Mouse (Mus musculus): ENCODE data around the gene Baz2a. TPM values are rescaled to one million over a fixed set of nuclear protein-coding genes. Genes with fewer than 3 reads are reported as not detected.
"Not testable (repeated sequence)": the region's sequence is repeated elsewhere in the genome, so short reads cannot be mapped to it uniquely, and the experiment has no call there.

The Baz2a gene
- total RNA-seq (2021), result 10 to 100 TPM; 32.0 to 35.1 TPM
- long read RNA-seq, partial matches to known transcripts, result 5 of 5 reads
- long read RNA-seq, other reads (novel, unspliced or antisense), result 0 of 5 reads

GRCm38 (mm10) chr10:128091564-128092505 is at the start of gene Baz2a:
Baz2a (plus strand) TSS chr10:128091577.
- DNase-seq (ENCODE audit: low spot score in 2 of 2), result peak in 1 of 2 experiments; percentile 23

- DNase-seq (ENCODE audit: low spot score in 2 of 2), result no peak
These were observed 49.7 kb upstream of the Baz2a start for GRCm38 (mm10) chr10:128041636-128042035.

GRCm38 (mm10) chr10:128042466-128042865 is 48.9 kb upstream of the Baz2a start:
- DNase-seq (ENCODE audit: low spot score in 2 of 2), result no peak

- DNase-seq (ENCODE audit: low spot score in 2 of 2), result no peak
These were observed 48.1 kb upstream of the Baz2a start for GRCm38 (mm10) chr10:128043041-128043835.

- no peak for DNase-seq (ENCODE audit: low spot score in 2 of 2)
These were observed 43.2 kb upstream of the Baz2a start for GRCm38 (mm10) chr10:128048157-128048556.

GRCm38 (mm10) chr10:128049741-128050140 is 41.6 kb upstream of the Baz2a start:
- no peak for DNase-seq (ENCODE audit: low spot score in 2 of 2)

- DNase-seq (ENCODE audit: low spot score in 2 of 2), result no peak
These were observed 41.0 kb upstream of the Baz2a start for GRCm38 (mm10) chr10:128050355-128050754.

- no peak for DNase-seq (ENCODE audit: low spot score in 2 of 2)
These were observed 39.8 kb upstream of the Baz2a start for GRCm38 (mm10) chr10:128051589-128051988.

GRCm38 (mm10) chr10:128052136-128052535 is 39.2 kb upstream of the Baz2a start:
- DNase-seq (ENCODE audit: low spot score in 2 of 2), result not testable (repeated sequence)

GRCm38 (mm10) chr10:128053001-128053400 is 38.4 kb upstream of the Baz2a start:
- no peak for DNase-seq (ENCODE audit: low spot score in 2 of 2)

GRCm38 (mm10) chr10:128058184-128058583 is 33.2 kb upstream of the Baz2a start:
- no peak for DNase-seq (ENCODE audit: low spot score in 2 of 2)

- peak; percentile 98 to 99 for DNase-seq (ENCODE audit: low spot score in 2 of 2)
These were observed 32.7 kb upstream of the Baz2a start, which contains the start of gene Ptges3 for GRCm38 (mm10) chr10:128058601-128059151. Ptges3 (plus strand) TSS chr10:128058954.

- peak; percentile 55 to 56 for DNase-seq (ENCODE audit: low spot score in 2 of 2)
These were observed 32.0 kb upstream of the Baz2a start for GRCm38 (mm10) chr10:128059207-128059981.

- DNase-seq (ENCODE audit: low spot score in 2 of 2), result no peak
These were observed 30.3 kb upstream of the Baz2a start for GRCm38 (mm10) chr10:128061109-128061508.

- no peak for DNase-seq (ENCODE audit: low spot score in 2 of 2)
These were observed 29.0 kb upstream of the Baz2a start for GRCm38 (mm10) chr10:128062221-128062989.

- DNase-seq (ENCODE audit: low spot score in 2 of 2), result no peak
These were observed 25.3 kb upstream of the Baz2a start for GRCm38 (mm10) chr10:128066072-128066471.

GRCm38 (mm10) chr10:128069201-128069600 is 22.2 kb upstream of the Baz2a start:
- DNase-seq (ENCODE audit: low spot score in 2 of 2), result no peak

GRCm38 (mm10) chr10:128070432-128070831 is 20.9 kb upstream of the Baz2a start:
- not testable (repeated sequence) for DNase-seq (ENCODE audit: low spot score in 2 of 2)

- DNase-seq (ENCODE audit: low spot score in 2 of 2), result not testable (repeated sequence)
These were observed 13.1 kb upstream of the Baz2a start for GRCm38 (mm10) chr10:128078269-128078668.

GRCm38 (mm10) chr10:128080496-128080895 is 10.9 kb upstream of the Baz2a start:
- DNase-seq (ENCODE audit: low spot score in 2 of 2), result no peak

Measured in layer of hippocampus, postnatal 10 days (tissue).